Mouse (Mus musculus): ENCODE data around the gene Ppp1r12a.

Ppp1r12a gene

GRCm38 (mm10) chr10:108209396-108209795 lies 47.4 kb downstream of the Ppp1r12a start:
- no peak for TF ChIP-seq GATA4 (IDR thresholded peaks at IDR 0.05; ENCODE audit: insufficient replicate concordance, low read length)

- no peak for TF ChIP-seq GATA4 (IDR thresholded peaks at IDR 0.05; ENCODE audit: insufficient replicate concordance, low read length)
Observed at GRCm38 (mm10) chr10:108224413-108224812, 62.4 kb downstream of the Ppp1r12a start.

GRCm38 (mm10) chr10:108237049-108237448 lies 75.1 kb downstream of the Ppp1r12a start:
- TF ChIP-seq GATA4 (IDR thresholded peaks at IDR 0.05; ENCODE audit: insufficient replicate concordance, low read length): no peak

GRCm38 (mm10) chr10:108239061-108239460 lies 77.1 kb downstream of the Ppp1r12a start:
- TF ChIP-seq GATA4 (IDR thresholded peaks at IDR 0.05; ENCODE audit: insufficient replicate concordance, low read length): no peak

GRCm38 (mm10) chr10:108250710-108251109 lies 88.7 kb downstream of the Ppp1r12a start:
- no peak for TF ChIP-seq GATA4 (IDR thresholded peaks at IDR 0.05; ENCODE audit: insufficient replicate concordance, low read length)

GRCm38 (mm10) chr10:108251181-108251580 lies 89.2 kb downstream of the Ppp1r12a start:
- no peak for TF ChIP-seq GATA4 (IDR thresholded peaks at IDR 0.05; ENCODE audit: insufficient replicate concordance, low read length)

GRCm38 (mm10) chr10:108255812-108256376 lies 93.9 kb downstream of the Ppp1r12a start:
- TF ChIP-seq GATA4 (IDR thresholded peaks at IDR 0.05; ENCODE audit: insufficient replicate concordance, low read length): no peak

- no peak for TF ChIP-seq GATA4 (IDR thresholded peaks at IDR 0.05; ENCODE audit: insufficient replicate concordance, low read length)
Observed at GRCm38 (mm10) chr10:108260931-108261330, 98.9 kb downstream of the Ppp1r12a start.

GRCm38 (mm10) chr10:108264641-108265040 lies 102.6 kb downstream of the Ppp1r12a start:
- TF ChIP-seq GATA4 (IDR thresholded peaks at IDR 0.05; ENCODE audit: insufficient replicate concordance, low read length): no peak

GRCm38 (mm10) chr10:108271201-108271600 lies 109.2 kb downstream of the Ppp1r12a start:
- no peak for TF ChIP-seq GATA4 (IDR thresholded peaks at IDR 0.05; ENCODE audit: insufficient replicate concordance, low read length)

- no peak for TF ChIP-seq GATA4 (IDR thresholded peaks at IDR 0.05; ENCODE audit: insufficient replicate concordance, low read length)
Observed at GRCm38 (mm10) chr10:108276678-108277077, 114.7 kb downstream of the Ppp1r12a start.

GRCm38 (mm10) chr10:108277198-108277597 lies 115.2 kb downstream of the Ppp1r12a start:
- peak; percentile 82; the same call in 1 of the 2 replicates for TF ChIP-seq GATA4 (IDR thresholded peaks at IDR 0.05; ENCODE audit: insufficient replicate concordance, low read length)

- no peak for TF ChIP-seq GATA4 (IDR thresholded peaks at IDR 0.05; ENCODE audit: insufficient replicate concordance, low read length)
Observed at GRCm38 (mm10) chr10:108282351-108282750, 120.4 kb downstream of the Ppp1r12a start.

- no peak for TF ChIP-seq GATA4 (IDR thresholded peaks at IDR 0.05; ENCODE audit: insufficient replicate concordance, low read length)
Observed at GRCm38 (mm10) chr10:108283418-108283817, 121.4 kb downstream of the Ppp1r12a start.

GRCm38 (mm10) chr10:108283837-108284236 lies 121.8 kb downstream of the Ppp1r12a start:
- TF ChIP-seq GATA4 (IDR thresholded peaks at IDR 0.05; ENCODE audit: insufficient replicate concordance, low read length): no peak

GRCm38 (mm10) chr10:108284445-108284844 lies 122.5 kb downstream of the Ppp1r12a start:
- TF ChIP-seq GATA4 (IDR thresholded peaks at IDR 0.05; ENCODE audit: insufficient replicate concordance, low read length): no peak

- no peak for TF ChIP-seq GATA4 (IDR thresholded peaks at IDR 0.05; ENCODE audit: insufficient replicate concordance, low read length)
Observed at GRCm38 (mm10) chr10:108284977-108285376, 123.0 kb downstream of the Ppp1r12a start.

Measured in liver, adult (tissue).